Mouse (Mus musculus): Measurements from ENCODE around the gene Sgsm2. TPM values are rescaled to one million over a fixed set of nuclear protein-coding genes. Genes with fewer than 3 reads are reported as not detected.

Gene Sgsm2
- polyA plus RNA-seq (2015; fragmentation: Nextera tagmentation; extraction: Ambion mirVana): 9.7 and 10.5 TPM in 2 replicates

DNA sequence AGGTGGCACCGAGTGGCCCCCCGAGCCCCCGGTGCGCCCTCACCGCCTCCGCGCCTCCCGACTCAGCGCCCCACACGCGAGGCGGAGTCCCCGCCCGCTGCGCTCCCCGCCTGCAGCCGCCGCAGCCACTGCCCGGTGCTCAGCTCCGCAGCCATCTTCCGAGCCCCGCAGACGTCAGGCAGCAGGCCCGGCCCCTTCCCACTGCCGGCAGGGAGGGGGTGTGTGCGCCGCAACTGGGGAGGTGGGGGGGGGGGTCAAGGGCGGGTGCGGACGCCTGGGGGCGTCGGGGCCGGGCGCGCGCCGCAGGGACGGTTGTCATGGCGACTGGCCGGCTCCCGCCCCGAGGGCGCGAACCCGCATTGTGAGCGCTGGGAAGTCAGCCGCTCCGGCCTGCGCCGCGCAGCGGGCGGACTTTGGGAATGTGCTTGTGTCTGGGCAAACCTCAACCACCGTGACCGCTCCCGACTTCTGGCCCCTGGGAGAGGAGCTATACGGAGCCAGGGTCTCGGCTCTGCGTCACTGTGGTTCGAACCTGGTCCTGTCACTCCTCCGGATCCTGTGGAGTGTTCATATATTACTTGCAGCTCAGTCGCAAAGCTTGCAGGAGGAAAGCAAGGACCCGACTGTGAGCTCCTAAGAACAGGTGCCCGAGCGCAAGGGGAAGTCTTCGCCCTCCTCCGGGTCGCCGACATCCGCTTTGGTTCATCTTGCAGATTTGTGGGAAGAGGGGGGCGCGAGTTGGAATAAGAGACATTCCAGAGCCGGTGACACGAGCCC lies at the start of gene Sgsm2:
Gene Sgsm2 (minus strand): TSS at position 160 of the 777 bp plus-strand sequence.
- H3K4me3 ChIP-seq: peak within 1 kb of the TSS; percentile 88
- peak within 1 kb of the TSS; percentile 82 for H3K27ac ChIP-seq
- peak; percentile 75 for ATAC-seq
- WGBS: under 1% methylated on average over 46 of the region's 74 CpGs
- H3K9me3 ChIP-seq (replicated peaks): no peaks in the 10 kb centered on the region
- peak within 1 kb of the TSS; percentile 77 for H3K9ac ChIP-seq
- peak within 1 kb of the TSS; percentile 83 for H3K4me2 ChIP-seq
- peaks cover 21% of the 10 kb centered on the region for H3K4me1 ChIP-seq
- H3K27me3 ChIP-seq: no peaks in the 10 kb centered on the region
- H3K36me3 ChIP-seq (ENCODE audit: poor library complexity, severe bottlenecking): peaks cover 25% of the 10 kb centered on the region

GRCm38 (mm10) chr11:74946348-74946747 lies 49.5 kb upstream of the Sgsm2 start:
- no peak overlapping the region for H3K9ac ChIP-seq
- peaks cover 53% of the 10 kb centered on the region for H3K36me3 ChIP-seq (ENCODE audit: poor library complexity, severe bottlenecking)
- H3K4me3 ChIP-seq: no peak overlapping the region
- no peak for ATAC-seq
- WGBS: 83% methylated on average over 3 of the region's 3 CpGs
- no peaks in the 10 kb centered on the region for H3K27me3 ChIP-seq
- no peaks in the 10 kb centered on the region for H3K4me1 ChIP-seq
- H3K4me2 ChIP-seq: no peak overlapping the region
- H3K27ac ChIP-seq: no peak overlapping the region
- H3K9me3 ChIP-seq (replicated peaks): no peaks in the 10 kb centered on the region

- H3K9ac ChIP-seq: no peak overlapping the region
- ATAC-seq: no peak
- no peak overlapping the region for H3K4me3 ChIP-seq
- H3K4me1 ChIP-seq: peaks cover 15% of the 10 kb centered on the region
- no peak overlapping the region for H3K27ac ChIP-seq
- H3K27me3 ChIP-seq: no peaks in the 10 kb centered on the region
- peaks cover 58% of the 10 kb centered on the region for H3K36me3 ChIP-seq (ENCODE audit: poor library complexity, severe bottlenecking)
- 89% methylated on average over 7 of the region's 7 CpGs for WGBS
- H3K9me3 ChIP-seq (replicated peaks): no peaks in the 10 kb centered on the region
- H3K4me2 ChIP-seq: no peak overlapping the region
Observed at GRCm38 (mm10) chr11:74930391-74930790, 33.5 kb upstream of the Sgsm2 start.

- Histone ChIP-seq H3K9ac (no peak overlapping the region), H3K27me3 (no peaks in the 10 kb centered on the region), H3K4me2 (no peak overlapping the region), H3K27ac (no peak overlapping the region), H3K9me3 (replicated peaks) (no peaks in the 10 kb centered on the region), H3K36me3 (ENCODE audit: poor library complexity, severe bottlenecking) (peaks cover 45% of the 10 kb centered on the region), H3K4me3 (no peak overlapping the region), H3K4me1 (peaks cover 23% of the 10 kb centered on the region)
- ATAC-seq: no peak
- 95% methylated on average over 4 of the region's 4 CpGs for WGBS
Observed at GRCm38 (mm10) chr11:74929111-74929510, 32.3 kb upstream of the Sgsm2 start.

- Histone ChIP-seq H3K27me3 (no peaks in the 10 kb centered on the region), H3K4me1 (peaks cover 23% of the 10 kb centered on the region), H3K4me2 (peak overlapping the region; percentile 72), H3K4me3 (no peak overlapping the region), H3K27ac (no peak overlapping the region), H3K9me3 (replicated peaks) (no peaks in the 10 kb centered on the region), H3K36me3 (ENCODE audit: poor library complexity, severe bottlenecking) (peaks cover 27% of the 10 kb centered on the region), H3K9ac (no peak overlapping the region)
- ATAC-seq: no peak
- WGBS: 93% methylated on average over 2 of the region's 2 CpGs
Observed at GRCm38 (mm10) chr11:74927236-74927725, 30.4 kb upstream of the Sgsm2 start.

GRCm38 (mm10) chr11:74926388-74927005 lies 29.6 kb upstream of the Sgsm2 start:
- Histone ChIP-seq H3K27ac (peak overlapping the region; percentile 98), H3K4me3 (peak overlapping the region; percentile 95), H3K9me3 (replicated peaks) (no peaks in the 10 kb centered on the region), H3K9ac (peak overlapping the region; percentile 92), H3K4me1 (peaks cover 23% of the 10 kb centered on the region), H3K4me2 (peak overlapping the region; percentile 72), H3K36me3 (ENCODE audit: poor library complexity, severe bottlenecking) (peaks cover 20% of the 10 kb centered on the region), H3K27me3 (no peaks in the 10 kb centered on the region)
- no peak; the same call in 1 of the 2 replicates for ATAC-seq
- 8% methylated on average over 11 of the region's 11 CpGs for WGBS

DNA sequence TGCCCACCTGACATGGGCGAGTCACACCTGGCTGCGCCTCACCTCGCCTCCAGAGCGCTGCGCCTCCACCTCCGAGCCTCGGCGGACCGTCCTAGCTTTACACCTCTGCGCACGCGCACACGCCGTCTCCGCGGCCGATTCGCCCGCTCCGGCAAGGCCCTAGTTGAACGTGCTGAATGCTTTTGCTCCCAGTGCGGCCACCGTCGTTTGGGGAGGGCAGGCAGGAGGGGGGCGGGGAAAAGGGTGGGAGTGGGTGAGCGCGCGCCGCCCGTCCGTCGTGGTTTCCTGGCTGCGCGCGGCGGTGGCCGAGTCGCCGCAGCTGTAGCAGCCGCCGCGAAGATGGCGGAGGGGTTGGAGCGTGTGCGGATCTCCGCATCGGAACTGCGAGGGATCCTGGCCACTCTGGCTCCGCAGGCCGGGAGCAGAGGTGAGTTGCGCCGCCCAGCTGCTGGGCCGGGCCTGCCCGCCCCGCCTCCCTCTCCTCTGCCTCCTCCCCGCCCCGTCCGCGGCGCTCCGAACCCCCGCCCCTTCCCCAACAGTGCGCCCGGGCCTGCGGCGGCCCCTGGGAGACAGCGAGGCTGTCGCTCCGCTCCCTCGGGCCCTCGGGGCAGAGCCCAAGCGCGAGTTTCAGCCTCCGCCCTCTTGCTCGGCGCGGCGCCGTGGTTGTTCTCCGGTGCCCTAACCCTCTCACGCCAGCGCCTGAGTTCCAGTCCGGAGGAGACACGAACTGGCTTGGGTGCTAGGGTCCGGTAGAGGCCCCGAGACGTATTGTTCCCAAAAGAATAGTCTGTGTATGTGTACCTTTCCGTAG lies 28.9 kb upstream of the Sgsm2 start, which contains the start of the genes Smg6 and Srr:
Gene Smg6 (plus strand): TSS at position 247 of the 811 bp plus-strand sequence.
Gene Srr (minus strand): TSS at position 372 of the 811 bp plus-strand sequence.
- H3K4me3 ChIP-seq: peak within 1 kb of the TSS; percentile 95

DNA sequence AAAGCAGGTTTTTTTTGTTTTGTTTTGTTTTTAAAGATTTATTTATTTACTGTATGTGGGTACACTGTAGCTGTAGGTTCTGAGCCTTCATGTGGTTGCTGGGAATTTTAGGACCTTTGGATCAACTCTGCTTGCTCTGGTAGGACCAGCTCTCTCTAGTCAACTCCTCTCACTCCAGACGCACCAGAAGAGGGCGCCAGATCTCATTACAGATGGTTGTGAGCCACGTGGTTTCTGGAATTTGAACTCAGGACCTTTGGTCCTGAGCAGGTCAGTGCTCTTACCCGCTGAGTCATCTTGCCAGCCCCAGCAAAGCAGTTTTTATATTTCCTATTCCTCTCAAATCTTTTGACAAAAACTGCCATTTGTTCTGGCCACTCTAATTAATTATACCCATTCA lies 27.3 kb upstream of the Sgsm2 start:
- H3K9me3 ChIP-seq (replicated peaks): no peaks in the 10 kb centered on the region
- H3K27me3 ChIP-seq: no peaks in the 10 kb centered on the region
- no peak for ATAC-seq
- H3K4me2 ChIP-seq: no peak overlapping the region
- no peak overlapping the region for H3K4me3 ChIP-seq
- H3K27ac ChIP-seq: no peak overlapping the region
- H3K9ac ChIP-seq: no peak overlapping the region
- peaks cover 4% of the 10 kb centered on the region for H3K36me3 ChIP-seq (ENCODE audit: poor library complexity, severe bottlenecking)
- H3K4me1 ChIP-seq: peaks cover 26% of the 10 kb centered on the region
- WGBS: 60% methylated on average over 4 of the region's 4 CpGs

More for the DNA sequence above, 28.9 kb upstream of the Sgsm2 start, which contains the start of the genes Smg6 and Srr:
- Histone ChIP-seq H3K4me2 (peak within 1 kb of the TSS; percentile 72), H3K27me3 (no peaks in the 10 kb centered on the region), H3K36me3 (ENCODE audit: poor library complexity, severe bottlenecking) (peaks cover 16% of the 10 kb centered on the region), H3K9ac (peak within 1 kb of the TSS; percentile 92), H3K27ac (peak within 1 kb of the TSS; percentile 98), H3K4me1 (peaks cover 23% of the 10 kb centered on the region), H3K9me3 (replicated peaks) (no peaks in the 10 kb centered on the region)
- peak; percentile 96 for ATAC-seq
- WGBS: under 1% methylated on average over 66 of the region's 88 CpGs

DNA sequence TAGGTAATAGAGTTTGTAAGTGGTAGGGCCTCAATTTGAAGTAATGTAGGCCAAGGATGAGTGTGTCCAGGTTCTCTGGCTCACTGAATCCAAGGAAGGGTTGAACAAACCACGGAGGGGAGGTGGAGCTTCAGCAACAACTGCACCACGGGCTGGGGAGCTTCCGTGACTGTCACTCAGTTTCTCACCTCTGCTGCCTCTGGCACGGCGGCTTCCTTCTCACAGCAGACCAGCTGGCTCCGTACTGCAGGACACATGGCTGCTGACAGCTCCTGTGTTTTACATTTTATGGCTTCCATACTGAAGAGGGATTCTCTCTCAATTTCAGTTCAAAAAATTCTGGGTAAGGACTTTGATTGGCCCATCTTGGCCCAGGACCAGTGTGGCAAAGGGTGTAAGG lies 22.4 kb upstream of the Sgsm2 start:
- Histone ChIP-seq H3K9me3 (replicated peaks) (no peaks in the 10 kb centered on the region), H3K9ac (no peak overlapping the region), H3K4me3 (no peak overlapping the region), H3K36me3 (ENCODE audit: poor library complexity, severe bottlenecking) (peaks cover 23% of the 10 kb centered on the region), H3K4me2 (no peak overlapping the region), H3K27me3 (no peaks in the 10 kb centered on the region), H3K27ac (no peak overlapping the region; the same call in 1 of the 2 replicates), H3K4me1 (peaks cover 3% of the 10 kb centered on the region)
- ATAC-seq: no peak
- 76% methylated on average over 6 of the region's 6 CpGs for WGBS

- no peak overlapping the region for H3K27ac ChIP-seq
- H3K4me2 ChIP-seq: no peak overlapping the region
- H3K9me3 ChIP-seq (replicated peaks): no peaks in the 10 kb centered on the region
- H3K9ac ChIP-seq: no peak overlapping the region
- no peak for ATAC-seq
- 92% methylated on average over 3 of the region's 3 CpGs for WGBS
- peaks cover 33% of the 10 kb centered on the region for H3K36me3 ChIP-seq (ENCODE audit: poor library complexity, severe bottlenecking)
- H3K4me3 ChIP-seq: no peak overlapping the region
- H3K4me1 ChIP-seq: no peaks in the 10 kb centered on the region
- H3K27me3 ChIP-seq: no peaks in the 10 kb centered on the region
Observed at GRCm38 (mm10) chr11:74912492-74912891, 15.6 kb upstream of the Sgsm2 start.

DNA sequence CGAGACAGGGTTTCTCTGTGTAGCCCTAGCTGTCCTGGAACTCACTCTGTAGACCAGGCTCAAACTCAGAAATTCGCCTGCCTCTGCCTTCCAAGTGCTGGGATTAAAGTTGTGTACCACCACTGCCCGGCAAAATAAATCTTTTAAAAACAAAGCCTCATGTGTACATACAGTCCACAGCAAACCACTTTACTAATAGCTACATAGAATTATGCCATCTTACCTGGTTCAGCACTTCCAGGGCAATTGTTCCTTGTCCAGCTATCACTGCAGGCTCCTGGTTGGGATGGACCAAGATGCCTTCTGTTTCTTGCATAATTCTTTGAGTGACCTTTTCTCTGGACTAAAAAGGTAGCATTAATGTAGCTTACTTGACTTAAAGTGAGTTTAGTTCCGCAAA lies 13.1 kb upstream of the Sgsm2 start:
- Histone ChIP-seq H3K4me3 (no peak overlapping the region), H3K9me3 (replicated peaks) (no peaks in the 10 kb centered on the region), H3K36me3 (ENCODE audit: poor library complexity, severe bottlenecking) (peaks cover 52% of the 10 kb centered on the region), H3K27ac (no peak overlapping the region), H3K4me1 (no peaks in the 10 kb centered on the region), H3K4me2 (no peak overlapping the region), H3K9ac (no peak overlapping the region), H3K27me3 (no peaks in the 10 kb centered on the region)
- 92% methylated on average over 4 of the region's 4 CpGs for WGBS
- no peak for ATAC-seq
